Mouse (Mus musculus): Measurements from ENCODE around the gene Vax2. TPM values are rescaled to one million over a fixed set of nuclear protein-coding genes. Genes with fewer than 3 reads are reported as not detected.
A peak's percentile ranks its signal among the peaks of the same experiment; 100 is the strongest.

Vax2 gene
- polyA plus RNA-seq (2012; rRNA removed) (0.70 and 1.1 TPM in 2 replicates), polyA plus RNA-seq (2014; fragmentation: Nextera tagmentation; extraction: Ambion mirVana) (0.80 and 1.4 TPM in 2 replicates)

- Histone ChIP-seq H3K4me2 (replicated peaks; ENCODE audit: low read depth, low read length, severe bottlenecking) (peak within 1 kb of the TSS; percentile 76), H3K27ac (replicated peaks; ENCODE audit: low read depth, low read length) (no peak within 1 kb of the TSS), H3K36me3 (ENCODE audit: control insufficient read depth, insufficient read depth, low read length) (no peaks in the 10 kb centered on the region), H3K9ac (ENCODE audit: low read depth, low read length, severe bottlenecking) (no peak within 1 kb of the TSS), H3K4me1 (ENCODE audit: control insufficient read depth, insufficient read depth, low read length) (peaks cover 17% of the 10 kb centered on the region), H3K27me3 (ENCODE audit: control insufficient read depth, insufficient read depth, low read length) (peaks cover 98% of the 10 kb centered on the region), H3K4me3 (replicated peaks; ENCODE audit: low read length) (peak within 1 kb of the TSS; percentile 41), H3K9me3 (ENCODE audit: control insufficient read depth, low read length) (no peaks in the 10 kb centered on the region)
- DNase-seq (ENCODE audit: low spot score) (peak; percentile 71), ATAC-seq (ENCODE audit: low FRiP score, low read depth) (peak; percentile 84)
- TF ChIP-seq POLR2A (IDR thresholded peaks at IDR 0.05; ENCODE audit: borderline replicate concordance, extremely low read depth, insufficient read depth, insufficient read length) = no peak
- WGBS = under 1% methylated on average over 39 of the region's 46 CpGs
Observed at GRCm38 (mm10) chr6:83711067-83711675, at the start of gene Vax2. Gene Vax2, plus strand, starts transcription at chr6:83711264.

GRCm38 (mm10) chr6:83665009-83665408 is 46.1 kb upstream of the Vax2 start:
- no peak for TF ChIP-seq POLR2A (IDR thresholded peaks at IDR 0.05; ENCODE audit: borderline replicate concordance, extremely low read depth, insufficient read depth, insufficient read length)
- Histone ChIP-seq H3K4me1 (ENCODE audit: control insufficient read depth, insufficient read depth, low read length) (no peaks in the 10 kb centered on the region), H3K36me3 (ENCODE audit: control insufficient read depth, insufficient read depth, low read length) (no peaks in the 10 kb centered on the region), H3K9me3 (ENCODE audit: control insufficient read depth, low read length) (no peaks in the 10 kb centered on the region), H3K27me3 (ENCODE audit: control insufficient read depth, insufficient read depth, low read length) (no peaks in the 10 kb centered on the region), H3K27ac (replicated peaks; ENCODE audit: low read depth, low read length) (no peak overlapping the region), H3K4me3 (replicated peaks; ENCODE audit: low read length) (no peak overlapping the region), H3K9ac (ENCODE audit: low read depth, low read length, severe bottlenecking) (no peak overlapping the region), H3K4me2 (replicated peaks; ENCODE audit: low read depth, low read length, severe bottlenecking) (no peak overlapping the region)
- DNase-seq (ENCODE audit: low spot score) (no peak), ATAC-seq (ENCODE audit: low FRiP score, low read depth) (no peak)
- 85% methylated on average over 2 of the region's 2 CpGs for WGBS

GRCm38 (mm10) chr6:83673395-83673794 is 37.7 kb upstream of the Vax2 start:
- H3K4me2 ChIP-seq (replicated peaks; ENCODE audit: low read depth, low read length, severe bottlenecking) = no peak overlapping the region
- H3K27me3 ChIP-seq (ENCODE audit: control insufficient read depth, insufficient read depth, low read length) = no peaks in the 10 kb centered on the region
- 5% methylated on average over 4 of the region's 4 CpGs for WGBS
- DNase-seq (ENCODE audit: low spot score) (peak; percentile 89), ATAC-seq (ENCODE audit: low FRiP score, low read depth) (no peak)
- no peak overlapping the region for H3K27ac ChIP-seq (replicated peaks; ENCODE audit: low read depth, low read length)
- H3K4me1 ChIP-seq (ENCODE audit: control insufficient read depth, insufficient read depth, low read length) = no peaks in the 10 kb centered on the region
- TF ChIP-seq POLR2A (IDR thresholded peaks at IDR 0.05; ENCODE audit: borderline replicate concordance, extremely low read depth, insufficient read depth, insufficient read length) = no peak
- H3K9me3 ChIP-seq (ENCODE audit: control insufficient read depth, low read length) = no peaks in the 10 kb centered on the region
- no peak overlapping the region for H3K9ac ChIP-seq (ENCODE audit: low read depth, low read length, severe bottlenecking)
- no peak overlapping the region for H3K4me3 ChIP-seq (replicated peaks; ENCODE audit: low read length)
- no peaks in the 10 kb centered on the region for H3K36me3 ChIP-seq (ENCODE audit: control insufficient read depth, insufficient read depth, low read length)

- H3K4me3 ChIP-seq (replicated peaks; ENCODE audit: low read length) = no peak within 1 kb of the TSS
- no peak within 1 kb of the TSS for H3K4me2 ChIP-seq (replicated peaks; ENCODE audit: low read depth, low read length, severe bottlenecking)
- H3K9ac ChIP-seq (ENCODE audit: low read depth, low read length, severe bottlenecking) = no peak within 1 kb of the TSS
- no peaks in the 10 kb centered on the region for H3K36me3 ChIP-seq (ENCODE audit: control insufficient read depth, insufficient read depth, low read length)
- no peak for TF ChIP-seq POLR2A (IDR thresholded peaks at IDR 0.05; ENCODE audit: borderline replicate concordance, extremely low read depth, insufficient read depth, insufficient read length)
- no peak within 1 kb of the TSS for H3K27ac ChIP-seq (replicated peaks; ENCODE audit: low read depth, low read length)
- DNase-seq (ENCODE audit: low spot score) (no peak), ATAC-seq (ENCODE audit: low FRiP score, low read depth) (no peak)
- no peaks in the 10 kb centered on the region for H3K9me3 ChIP-seq (ENCODE audit: control insufficient read depth, low read length)
- H3K27me3 ChIP-seq (ENCODE audit: control insufficient read depth, insufficient read depth, low read length) = no peaks in the 10 kb centered on the region
- H3K4me1 ChIP-seq (ENCODE audit: control insufficient read depth, insufficient read depth, low read length) = no peaks in the 10 kb centered on the region
- 74% methylated on average over 4 of the region's 4 CpGs for WGBS
Observed at GRCm38 (mm10) chr6:83677757-83678156, 33.3 kb upstream of the Vax2 start, which contains the start of gene Cd207. Gene Cd207, minus strand, starts transcription at chr6:83677857.

- DNase-seq (ENCODE audit: low spot score) = no peak
- WGBS = 67% methylated on average over 4 of the region's 4 CpGs
- H3K27me3 ChIP-seq (ENCODE audit: control insufficient read depth, insufficient read depth, low read length) = peaks cover 46% of the 10 kb centered on the region
Observed at GRCm38 (mm10) chr6:83689374-83689773, 21.7 kb upstream of the Vax2 start.

More at GRCm38 (mm10) chr6:83689374-83689773, 21.7 kb upstream of the Vax2 start:
- Histone ChIP-seq H3K4me3 (replicated peaks; ENCODE audit: low read length) (no peak overlapping the region), H3K9ac (ENCODE audit: low read depth, low read length, severe bottlenecking) (no peak overlapping the region), H3K9me3 (ENCODE audit: control insufficient read depth, low read length) (no peaks in the 10 kb centered on the region), H3K36me3 (ENCODE audit: control insufficient read depth, insufficient read depth, low read length) (no peaks in the 10 kb centered on the region), H3K4me2 (replicated peaks; ENCODE audit: low read depth, low read length, severe bottlenecking) (no peak overlapping the region), H3K27ac (replicated peaks; ENCODE audit: low read depth, low read length) (no peak overlapping the region), H3K4me1 (ENCODE audit: control insufficient read depth, insufficient read depth, low read length) (no peaks in the 10 kb centered on the region)
- ATAC-seq (ENCODE audit: low FRiP score, low read depth) = no peak
- TF ChIP-seq POLR2A (IDR thresholded peaks at IDR 0.05; ENCODE audit: borderline replicate concordance, extremely low read depth, insufficient read depth, insufficient read length) = no peak

Measured in limb, embryonic 14.5 days (tissue).